Mouse (Mus musculus): ENCODE measurements around the gene Rhcg. TPM values are rescaled to one million over a fixed set of nuclear protein-coding genes. Genes with fewer than 3 reads are reported as not detected.

Gene Rhcg
- under 1 TPM; 0.02 to 0.05 TPM for polyA plus RNA-seq (2012; fragmentation: generic; extraction: Trizol)

DNA sequence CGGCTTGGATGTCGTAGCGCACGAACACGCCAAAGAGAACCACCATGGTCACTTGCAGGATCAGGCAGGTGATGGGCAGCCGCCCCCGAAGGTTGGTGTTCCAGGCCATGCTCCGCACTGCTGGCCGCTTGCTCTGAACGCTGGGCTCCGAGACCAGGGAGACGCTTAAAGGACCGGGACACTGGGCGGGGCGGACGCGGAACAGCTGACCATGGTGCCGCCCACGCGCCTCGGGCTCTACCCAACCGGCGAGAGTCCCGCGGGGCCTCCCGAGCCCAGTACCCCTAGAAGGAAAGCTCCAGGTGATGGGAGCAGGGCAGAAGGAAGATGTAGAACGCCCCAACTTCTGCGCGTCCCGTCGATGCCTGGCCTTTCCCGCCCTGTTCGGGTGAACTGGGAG, at the start of gene Rhcg:
Gene Rhcg, minus strand, starts transcription at position 240 of the 400 bp plus-strand sequence.

DNA sequence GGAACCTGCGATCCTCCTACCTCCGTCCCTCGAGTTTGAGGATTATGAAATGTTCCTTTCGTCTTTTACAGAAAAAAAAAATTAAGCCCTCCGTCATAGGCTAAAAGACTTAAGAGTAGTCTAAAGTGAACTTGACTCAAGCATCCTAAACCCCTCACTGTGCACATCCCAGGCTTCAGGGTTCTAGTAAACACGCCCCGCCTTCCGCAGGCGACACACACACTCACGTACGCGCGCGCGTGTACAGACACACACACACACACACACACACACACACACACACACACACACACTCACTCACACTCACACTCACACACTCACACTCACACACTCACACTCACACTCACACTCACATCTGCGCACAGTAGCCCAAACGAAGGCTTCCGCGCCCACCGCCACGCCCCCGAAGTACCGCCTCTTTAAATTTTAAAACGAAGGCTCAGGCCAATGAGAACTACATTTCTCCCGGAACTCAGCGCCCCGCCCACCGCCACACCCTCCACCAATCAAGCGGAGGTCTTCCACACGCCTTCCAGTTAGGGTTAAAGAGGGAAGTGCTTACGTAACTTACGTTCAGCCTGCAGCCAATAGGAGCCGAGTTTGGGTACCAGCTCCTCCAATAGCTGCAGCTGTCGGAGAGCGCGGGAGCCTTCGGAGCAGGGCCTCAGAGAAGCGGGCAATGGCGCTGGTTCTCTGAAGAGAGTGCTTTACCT, 42.3 kb upstream of the Rhcg start, which contains the start of gene Ticrr:
Gene Ticrr, plus strand, starts transcription at position 619 of the 713 bp plus-strand sequence.

Other genes starting within 250 kb of the Rhcg start
- under 1 TPM; 0.05 to 0.48 TPM for gene Rlbp1, start 230.6 kb downstream of the Rhcg start, polyA plus RNA-seq (2012; fragmentation: generic; extraction: Trizol)
- 1 to 10 TPM in 1 of 2 experiments, under 1 TPM in 1; 0.84 to 4.8 TPM for gene Fanci, start 225.7 kb downstream of the Rhcg start, polyA plus RNA-seq (2012; fragmentation: generic; extraction: Trizol)
- 10 to 100 TPM; 20.5 to 25.2 TPM for gene Polg, start 151.3 kb downstream of the Rhcg start, polyA plus RNA-seq (2012; fragmentation: generic; extraction: Trizol)
- 1 to 10 TPM; 1.6 to 2.7 TPM for gene Ticrr, start 42.5 kb upstream of the Rhcg start, polyA plus RNA-seq (2012; fragmentation: generic; extraction: Trizol)
- gene Kif7, start 98.1 kb upstream of the Rhcg start, polyA plus RNA-seq (2012; fragmentation: generic; extraction: Trizol), result 1 to 10 TPM; 1.3 to 7.0 TPM
- gene Plin1, start 115.2 kb upstream of the Rhcg start, polyA plus RNA-seq (2012; fragmentation: generic; extraction: Trizol), result not detected
- gene Pex11a, start 125.5 kb upstream of the Rhcg start, polyA plus RNA-seq (2012; fragmentation: generic; extraction: Trizol), result 1 to 10 TPM in 1 of 2 experiments, under 1 TPM in 1; 0.47 to 5.5 TPM
- under 1 TPM; 0.01 to 0.33 TPM for gene Wdr93, start 125.5 kb upstream of the Rhcg start, polyA plus RNA-seq (2012; fragmentation: generic; extraction: Trizol)
- gene Mesp1, start 176.1 kb upstream of the Rhcg start, polyA plus RNA-seq (2012; fragmentation: generic; extraction: Trizol), result under 1 TPM in 1 of 2 experiments, not detected in 1; 0.12 TPM
- gene Mesp2, start 193.1 kb upstream of the Rhcg start, polyA plus RNA-seq (2012; fragmentation: generic; extraction: Trizol), result under 1 TPM; 0.02 TPM
- 100 to 1,000 TPM in 1 of 2 experiments, 1 to 10 TPM in 1; 7.7 to 268 TPM for gene Anpep, start 243.4 kb upstream of the Rhcg start, polyA plus RNA-seq (2012; fragmentation: generic; extraction: Trizol)